Mouse (Mus musculus): ENCODE data around the gene Cacnb2. TPM values are rescaled to one million over a fixed set of nuclear protein-coding genes. Genes with fewer than 3 reads are reported as not detected.

The Cacnb2 gene
- total and polyA plus RNA-seq, 3 experiments: not detected

DNA sequence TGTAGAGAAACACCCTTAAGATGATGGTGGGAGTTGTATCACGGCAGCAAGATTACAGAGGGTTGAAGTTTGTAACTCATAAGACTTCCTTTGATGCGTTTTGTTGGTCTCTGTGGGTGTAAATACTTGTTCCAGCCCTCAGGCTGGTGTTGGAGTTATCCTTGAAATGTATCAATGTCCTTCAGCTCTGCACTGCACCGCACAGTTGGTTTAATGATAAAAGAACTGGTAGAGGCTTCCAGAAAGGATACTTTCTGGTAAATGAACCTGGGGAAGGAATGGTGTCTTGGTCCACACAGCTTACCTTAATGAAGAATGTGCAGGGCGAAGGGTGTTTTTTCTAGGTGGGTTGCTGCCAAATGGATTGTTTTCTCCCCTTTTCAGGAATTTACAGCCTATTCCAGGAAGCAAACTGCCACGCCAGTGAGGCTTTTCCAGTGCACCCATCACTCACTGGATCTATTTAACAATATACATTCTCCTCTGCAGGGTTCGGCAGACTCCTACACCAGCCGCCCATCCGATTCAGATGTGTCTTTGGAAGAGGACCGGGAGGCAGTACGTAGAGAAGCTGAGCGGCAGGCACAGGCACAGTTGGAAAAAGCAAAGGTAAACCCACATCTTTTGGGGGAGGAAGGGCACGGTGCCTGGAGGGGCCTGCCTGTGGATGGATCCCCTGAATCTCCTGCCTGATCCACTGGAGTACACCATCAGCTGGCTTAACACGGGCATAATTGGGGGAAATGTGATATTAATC lies 271.6 kb downstream of the Cacnb2 start:
- no peak for TF ChIP-seq RAD21 (IDR thresholded peaks at IDR 0.05; ENCODE audit: low read depth, low read length)
- TF ChIP-seq E2F4 (IDR thresholded peaks at IDR 0.05; ENCODE audit: borderline replicate concordance, low read depth, low read length): no peak
- no peak for TF ChIP-seq MAZ (IDR thresholded peaks at IDR 0.05; ENCODE audit: low read depth, low read length)
- TF ChIP-seq ZMIZ1 (IDR thresholded peaks at IDR 0.05; ENCODE audit: low read depth, low read length): no peak
- no peak for TF ChIP-seq BHLHE40 (IDR thresholded peaks at IDR 0.05; ENCODE audit: borderline replicate concordance, low read depth, low read length)
- TF ChIP-seq JUND (IDR thresholded peaks at IDR 0.05; ENCODE audit: low read depth, low read length): no peak
- no peak for TF ChIP-seq CHD1 (IDR thresholded peaks at IDR 0.05; ENCODE audit: low read depth, low read length)
- TF ChIP-seq ZKSCAN1 (IDR thresholded peaks at IDR 0.05; ENCODE audit: low read depth, low read length): no peak
- TF ChIP-seq GABPA (IDR thresholded peaks at IDR 0.05; ENCODE audit: low read depth, low read length): no peak
- no peak for TF ChIP-seq UBTF (IDR thresholded peaks at IDR 0.05; ENCODE audit: borderline replicate concordance, insufficient read depth, low read depth, low read length)
- TF ChIP-seq USF2 (IDR thresholded peaks at IDR 0.05; ENCODE audit: borderline replicate concordance in 1 of 2, insufficient read depth in 1 of 2, low read depth in 1 of 2, low read length in 2 of 2): no peak
- no peak for TF ChIP-seq MXI1 (IDR thresholded peaks at IDR 0.05; ENCODE audit: low read depth, low read length)
- no peak for TF ChIP-seq POLR2AphosphoS2 (IDR thresholded peaks at IDR 0.05; ENCODE audit: low read length)
- no peak for TF ChIP-seq NELFE (IDR thresholded peaks at IDR 0.05; ENCODE audit: low read depth, low read length)
- TF ChIP-seq POLR2AphosphoS5 (IDR thresholded peaks at IDR 0.05; ENCODE audit: borderline replicate concordance, low read depth, low read length): no peak
- no peak for TF ChIP-seq MYC (IDR thresholded peaks at IDR 0.05; ENCODE audit: low read depth, low read length)
- H3K27me3 ChIP-seq (ENCODE audit: control insufficient read depth in 1 of 2, insufficient read depth in 2 of 2, low read length in 2 of 2): no peaks in the 10 kb centered on the region

DNA sequence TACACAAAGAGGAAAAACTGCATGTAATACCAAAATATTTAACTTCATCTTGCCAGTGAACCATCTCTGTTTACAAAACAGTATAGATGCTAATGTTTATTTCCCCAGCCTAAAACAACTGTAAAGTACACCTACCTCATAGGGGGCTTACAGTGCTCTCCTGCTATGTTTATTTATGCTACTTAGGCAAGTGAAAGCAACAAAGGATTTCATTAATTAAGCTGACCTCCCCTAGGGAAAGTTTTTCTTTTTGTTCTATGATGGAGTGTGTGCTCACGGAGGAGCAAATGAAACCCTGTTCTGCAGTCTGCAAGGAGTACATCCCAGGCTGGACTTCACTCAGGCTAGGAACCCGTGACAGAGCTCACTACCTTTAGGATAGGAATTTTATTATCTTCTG lies 272.2 kb downstream of the Cacnb2 start:
- H3K36me3 ChIP-seq (ENCODE audit: control insufficient read depth in 1 of 2, insufficient read depth in 2 of 2, low read length in 2 of 2): no peaks in the 10 kb centered on the region
- no peak overlapping the region for H3K27ac ChIP-seq (ENCODE audit: control insufficient read depth, low read depth, low read length)
- no peaks in the 10 kb centered on the region for H3K4me1 ChIP-seq (ENCODE audit: control insufficient read depth in 1 of 2, insufficient read depth in 2 of 2, low read length in 2 of 2)
- TF ChIP-seq E2F4 (IDR thresholded peaks at IDR 0.05; ENCODE audit: borderline replicate concordance, low read depth, low read length) (no peak), ZKSCAN1 (IDR thresholded peaks at IDR 0.05; ENCODE audit: low read depth, low read length) (no peak), BHLHE40 (IDR thresholded peaks at IDR 0.05; ENCODE audit: borderline replicate concordance, low read depth, low read length) (no peak), TCF12 (IDR thresholded peaks at IDR 0.05; ENCODE audit: low read depth, low read length) (no peak), ZNF384 (IDR thresholded peaks at IDR 0.05; ENCODE audit: low read depth, low read length) (no peak)
- no peak overlapping the region for H3K9ac ChIP-seq (ENCODE audit: control insufficient read depth, low read depth, low read length, poor library complexity, severe bottlenecking)
- H3K9me3 ChIP-seq (replicated peaks; ENCODE audit: insufficient read depth, low read length): no peaks in the 10 kb centered on the region
- H3K79me2 ChIP-seq (ENCODE audit: control insufficient read depth, insufficient read depth, low read length, poor library complexity): no peaks in the 10 kb centered on the region
- H3K4me3 ChIP-seq (ENCODE audit: control insufficient read depth in 1 of 2, insufficient read depth in 1 of 2, low read depth in 2 of 2, low read length in 2 of 2): no peak overlapping the region
- H3K27me3 ChIP-seq (ENCODE audit: control insufficient read depth in 1 of 2, insufficient read depth in 2 of 2, low read length in 2 of 2): no peaks in the 10 kb centered on the region
- DNase-seq (ENCODE audit: low read depth, low spot score): no peak

More for the DNA sequence above, 271.6 kb downstream of the Cacnb2 start:
- Histone ChIP-seq H3K9ac (ENCODE audit: control insufficient read depth, low read depth, low read length, poor library complexity, severe bottlenecking) (no peak overlapping the region), H3K9me3 (replicated peaks; ENCODE audit: insufficient read depth, low read length) (no peaks in the 10 kb centered on the region), H3K4me3 (ENCODE audit: control insufficient read depth in 1 of 2, insufficient read depth in 1 of 2, low read depth in 2 of 2, low read length in 2 of 2) (no peak overlapping the region), H3K4me1 (ENCODE audit: control insufficient read depth in 1 of 2, insufficient read depth in 2 of 2, low read length in 2 of 2) (no peaks in the 10 kb centered on the region), H3K36me3 (ENCODE audit: control insufficient read depth in 1 of 2, insufficient read depth in 2 of 2, low read length in 2 of 2) (no peaks in the 10 kb centered on the region), H3K79me2 (ENCODE audit: control insufficient read depth, insufficient read depth, low read length, poor library complexity) (no peaks in the 10 kb centered on the region), H3K27ac (ENCODE audit: control insufficient read depth, low read depth, low read length) (no peak overlapping the region)
- no peak for DNase-seq (ENCODE audit: low read depth, low spot score)

Measured in MEL (cell line).